Mouse (Mus musculus): ENCODE results near the gene Col13a1.

- TF ChIP-seq NRF1 (IDR thresholded peaks at IDR 0.05; ENCODE audit: low read depth, low read length): no peak
- TF ChIP-seq RCOR1 (conservative IDR thresholded peaks at IDR 0.05; ENCODE audit: low read depth, low read length): no peak
- TF ChIP-seq CTCF (conservative IDR thresholded peaks at IDR 0.05 in 1 of 2, IDR thresholded peaks at IDR 0.05 in 1 of 2; ENCODE audit: low read depth in 2 of 2, low read length in 2 of 2): no peak
- no peak for TF ChIP-seq RAD21 (IDR thresholded peaks at IDR 0.05; ENCODE audit: low read depth, low read length)
- TF ChIP-seq TBP (conservative IDR thresholded peaks at IDR 0.05; ENCODE audit: low read depth, low read length): no peak
- TF ChIP-seq POLR2A (IDR thresholded peaks at IDR 0.05; ENCODE audit: low read depth, low read length): no peak
- TF ChIP-seq KAT2A (IDR thresholded peaks at IDR 0.05; ENCODE audit: insufficient replicate concordance, low read length): no peak
- TF ChIP-seq POLR2AphosphoS2 (IDR thresholded peaks at IDR 0.05; ENCODE audit: low read depth, low read length): no peak
- TF ChIP-seq USF1 (IDR thresholded peaks at IDR 0.05; ENCODE audit: low read depth, low read length): no peak
- no peak for TF ChIP-seq EP300 (IDR thresholded peaks at IDR 0.05; ENCODE audit: low read length)
- TF ChIP-seq E2F4 (IDR thresholded peaks at IDR 0.05; ENCODE audit: insufficient replicate concordance, low read depth, low read length): no peak
- no peak for TF ChIP-seq BHLHE40 (IDR thresholded peaks at IDR 0.05; ENCODE audit: low read depth, low read length)
- TF ChIP-seq NELFE (IDR thresholded peaks at IDR 0.05; ENCODE audit: low read depth, low read length): no peak
Measured at GRCm38 (mm10) chr10:62007958-62008357, 29.1 kb upstream of the Col13a1 start.
